Mouse (Mus musculus) adrenal gland, postnatal 36 days (tissue): Measurements from ENCODE around the gene Tradd. TPM values are rescaled to one million over a fixed set of nuclear protein-coding genes. Genes with fewer than 3 reads are reported as not detected.
"Not testable (repeated sequence)": the region's sequence is repeated elsewhere in the genome, so short reads cannot be mapped to it uniquely, and the experiment has no call there.

ENCODE experiments used
- DNase-seq, 2 experiments: peaks; one replicate each; pipeline ENCODE4 v3.0.0; 2021; ENCODE audit warnings: mixed read lengths in 1 of 2
- microRNA-seq: library from miRNA; unstranded; fragments of <30 nt; microRNA quantifications from one replicate; pipeline ENCODE4 v1.2.0, GENCODE M21; 2021
- total RNA-seq, 2 experiments: library from RNA; stranded (reverse); gene quantifications; 2 replicates each; pipeline ENCODE4 v1.2.3; 2021

Gene Tradd
- total RNA-seq, 2 experiments from 2014 or later = 15.3 to 17.9 TPM

DNA sequence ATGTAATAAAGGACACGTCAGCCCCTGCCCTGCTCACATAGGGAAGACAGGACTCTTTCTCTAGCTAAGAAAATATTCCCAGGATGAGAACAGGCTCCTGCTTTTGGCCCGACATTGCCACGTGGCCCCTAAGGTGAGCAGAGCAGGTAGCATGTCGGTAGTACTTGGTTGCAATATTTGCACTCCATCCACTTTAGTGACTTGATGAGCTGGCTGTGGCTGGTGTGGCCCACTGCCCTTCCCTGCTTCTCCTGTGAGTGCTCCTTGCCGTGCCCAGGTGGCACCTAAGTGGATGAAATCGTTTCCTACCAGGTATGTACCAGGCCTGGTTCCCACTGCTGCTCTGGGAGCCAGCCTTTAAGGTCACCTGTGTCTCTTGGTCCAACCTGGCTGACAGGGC is 12.5 kb downstream of the Tradd start:
- no peak for DNase-seq

DNA sequence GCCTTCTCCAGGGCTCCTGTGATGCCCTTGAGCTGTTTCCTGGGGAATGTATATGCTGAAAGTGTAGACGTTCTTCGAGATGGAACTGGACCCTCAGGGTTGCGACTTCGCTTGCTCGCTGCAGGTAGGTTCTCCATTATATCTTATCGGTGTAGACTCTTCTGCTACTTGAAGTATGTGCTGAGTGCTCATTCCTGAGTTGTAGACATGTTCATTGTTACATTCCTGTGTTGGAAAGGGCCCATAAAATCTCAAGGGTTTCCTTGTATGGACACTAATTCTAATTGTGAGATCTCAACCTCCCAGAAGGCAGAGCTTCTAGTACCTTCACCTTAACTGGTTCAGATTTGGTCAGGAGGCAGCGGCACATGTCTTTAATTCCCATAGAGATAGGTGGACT is 23.4 kb downstream of the Tradd start:
- no peak for DNase-seq

DNA sequence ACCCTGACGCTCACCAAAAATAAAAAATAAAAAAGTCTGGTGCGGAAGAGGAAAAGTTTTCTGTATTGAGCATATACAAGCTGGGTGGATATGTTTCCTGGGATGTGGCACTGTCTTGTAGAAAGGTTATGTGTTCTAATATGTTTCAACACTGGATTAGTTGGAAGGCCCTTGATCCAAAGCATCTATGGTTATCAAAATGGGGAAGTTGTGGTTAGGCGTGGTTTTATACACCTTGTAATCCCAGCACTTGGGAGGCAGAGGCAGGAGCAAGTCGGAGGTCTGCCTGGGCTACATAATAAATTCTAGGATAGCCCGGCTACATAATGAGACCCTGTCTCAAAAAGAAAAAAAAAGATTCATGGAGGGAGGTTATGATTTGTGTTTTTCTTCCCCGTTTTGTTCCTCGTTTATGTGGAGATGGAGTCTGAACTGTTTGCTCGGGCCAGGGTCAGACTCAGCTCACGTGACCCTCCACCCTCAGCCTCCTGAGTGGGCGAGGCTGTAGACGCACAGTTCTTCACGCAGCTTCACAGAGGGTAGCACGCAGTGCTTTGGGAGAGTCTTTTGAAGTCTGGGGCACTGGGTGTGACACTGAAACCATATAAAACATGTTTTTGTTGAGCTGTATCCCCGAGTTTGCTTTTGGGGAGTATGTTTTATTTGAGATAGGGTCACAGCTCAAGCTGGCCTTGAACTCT is 26.8 kb downstream of the Tradd start:
- DNase-seq = no peak

DNA sequence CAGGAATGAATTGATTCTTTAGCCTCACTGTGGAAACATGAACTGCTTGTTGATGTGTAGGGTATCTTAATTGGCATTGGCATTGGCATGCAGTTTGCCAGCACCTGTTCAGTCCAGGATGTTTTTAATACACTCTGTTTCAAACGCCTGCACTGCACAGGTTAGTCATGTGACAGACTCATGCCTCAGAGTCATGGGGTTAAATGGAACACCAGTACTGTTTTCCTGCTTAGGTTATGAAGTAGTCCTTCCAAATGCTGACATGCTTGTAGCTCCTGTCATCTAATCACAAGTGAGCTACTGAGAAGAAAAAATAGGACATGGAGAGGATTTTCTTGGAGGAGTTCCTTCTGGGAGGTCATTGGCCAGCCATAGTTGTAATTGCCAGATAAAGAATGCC is 29.2 kb downstream of the Tradd start:
- DNase-seq = no peak

DNA sequence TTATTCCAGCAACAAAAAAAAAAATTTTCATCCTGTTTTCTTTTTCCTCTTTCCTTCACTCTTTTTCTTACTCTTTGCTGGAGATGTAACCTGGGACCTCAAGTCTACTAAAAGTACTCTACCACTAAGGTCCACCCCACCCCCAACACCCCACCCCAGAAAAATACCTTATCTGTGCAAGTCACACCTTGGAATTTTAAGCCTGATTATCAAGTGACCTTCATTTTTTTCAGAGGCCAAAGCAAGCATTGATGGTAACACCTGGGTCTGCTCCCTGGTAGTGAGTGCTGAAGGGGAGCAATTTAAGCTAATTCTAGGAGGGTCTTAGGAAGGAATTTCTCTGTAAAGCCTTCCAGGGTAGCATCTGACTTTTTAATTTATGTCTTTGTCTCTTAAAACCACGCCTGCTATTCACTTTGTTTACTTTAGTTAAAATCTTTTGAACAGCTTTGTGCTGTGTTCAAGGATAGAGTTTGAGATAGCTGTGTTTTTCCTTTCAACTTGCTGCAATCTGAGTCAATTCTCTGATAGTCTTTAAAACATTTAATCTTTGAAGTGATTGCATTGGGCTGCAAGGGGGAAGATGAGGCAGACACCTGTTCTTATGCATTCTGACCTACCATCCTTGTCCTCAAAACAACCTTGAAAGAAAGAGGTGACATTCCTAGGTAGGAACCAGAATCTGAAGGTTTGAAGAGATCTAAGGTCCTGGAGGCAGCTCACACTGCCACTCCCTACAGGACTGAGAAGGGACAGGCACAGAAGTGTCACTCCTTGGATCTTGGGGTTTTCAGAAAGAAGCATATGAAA is 31.1 kb downstream of the Tradd start:
- no peak for DNase-seq

DNA sequence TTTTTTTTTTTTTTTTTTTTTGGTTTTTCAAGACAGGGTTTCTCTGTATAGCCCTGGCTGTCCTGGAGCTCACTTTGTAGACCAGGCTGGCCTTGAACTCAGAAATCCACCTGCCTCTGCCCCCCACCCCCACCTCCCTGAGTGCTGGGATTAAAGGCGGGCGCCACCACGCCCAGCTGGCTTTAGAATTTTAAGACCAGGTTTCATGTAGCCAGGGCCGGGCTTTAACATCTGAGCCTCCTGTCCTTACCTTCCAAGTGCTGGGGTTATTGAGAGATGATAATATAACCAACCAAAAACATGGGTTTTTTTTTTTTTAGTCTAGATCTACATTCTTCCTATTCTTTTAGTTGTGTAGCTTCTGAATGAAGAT is 32.1 kb downstream of the Tradd start:
- DNase-seq = not testable (repeated sequence)

DNA sequence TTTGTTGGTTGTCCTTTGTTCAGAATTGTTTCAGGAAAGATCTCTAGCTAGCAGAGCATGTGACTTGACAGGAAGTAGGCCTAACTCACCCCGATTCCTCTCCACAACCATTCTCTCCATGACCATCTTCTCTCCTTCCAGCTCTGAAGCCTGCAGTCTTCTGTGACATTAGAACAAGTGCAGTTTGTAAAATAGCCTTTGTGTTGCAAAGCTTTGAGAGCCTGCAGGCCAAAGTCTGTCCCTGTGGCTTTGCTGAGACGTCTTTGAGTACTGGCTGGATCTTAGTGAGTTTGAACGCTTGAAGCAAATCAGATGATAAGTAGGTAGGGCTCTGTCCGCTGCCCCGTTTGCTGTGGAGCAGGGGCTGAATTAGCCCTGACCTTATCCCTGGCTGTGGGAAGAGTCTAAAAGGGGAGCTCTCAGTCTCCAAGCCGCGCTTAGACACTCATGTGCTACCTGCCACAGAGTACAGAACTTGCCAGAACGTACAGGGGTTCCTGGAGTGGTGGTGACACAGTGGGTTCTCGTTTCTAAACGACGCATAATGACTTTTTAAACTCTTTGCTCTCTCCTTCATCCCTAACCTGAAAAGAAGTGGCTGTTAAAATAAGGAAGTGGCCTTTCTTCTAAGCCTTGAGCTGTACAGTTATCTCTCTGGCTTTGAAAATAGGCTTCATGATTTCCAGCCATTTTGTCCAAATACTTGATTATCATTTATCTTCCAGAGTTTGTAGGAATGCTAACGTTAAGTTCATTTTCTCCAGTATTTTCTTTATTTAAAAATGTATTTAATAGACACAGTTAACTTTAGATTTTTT is 32.7 kb downstream of the Tradd start:
- DNase-seq = no peak

DNA sequence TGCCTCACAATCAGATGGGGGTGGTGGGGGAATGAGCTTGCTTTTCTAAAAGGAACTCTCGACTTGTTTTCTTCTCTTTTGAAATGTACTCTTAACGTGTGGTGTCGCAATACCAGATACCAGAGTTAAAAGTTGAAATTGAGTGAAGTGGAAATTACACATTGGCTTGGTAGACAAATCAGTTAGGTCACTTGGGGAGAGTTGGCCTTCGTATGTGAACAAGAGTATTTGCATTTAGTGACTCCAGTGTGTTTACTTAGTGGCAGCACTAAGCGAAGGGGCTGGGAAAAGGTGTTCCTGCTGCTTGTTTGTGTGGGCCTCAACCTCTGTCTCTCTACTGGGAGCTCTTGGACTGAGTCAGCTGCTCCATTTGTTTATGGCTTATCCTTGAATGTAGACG is 38.5 kb downstream of the Tradd start:
- DNase-seq = no peak

DNA sequence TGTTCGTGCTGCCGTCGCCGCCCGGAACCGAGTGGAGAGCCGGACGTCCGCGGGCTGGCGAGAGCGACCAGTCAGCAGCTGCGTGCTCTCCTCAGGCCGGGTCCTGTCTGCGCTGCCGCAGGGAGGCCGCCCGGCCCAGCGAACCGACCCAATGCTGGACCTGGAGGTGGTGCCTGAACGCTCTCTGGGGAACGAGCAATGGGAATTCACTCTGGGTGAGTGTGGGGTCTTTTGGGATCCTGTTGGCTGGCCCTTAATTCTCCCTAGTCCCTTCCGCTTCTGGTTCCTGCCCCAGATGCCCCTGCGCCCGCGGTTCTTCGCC is 39.2 kb downstream of the Tradd start:
- DNase-seq = no peak

DNA sequence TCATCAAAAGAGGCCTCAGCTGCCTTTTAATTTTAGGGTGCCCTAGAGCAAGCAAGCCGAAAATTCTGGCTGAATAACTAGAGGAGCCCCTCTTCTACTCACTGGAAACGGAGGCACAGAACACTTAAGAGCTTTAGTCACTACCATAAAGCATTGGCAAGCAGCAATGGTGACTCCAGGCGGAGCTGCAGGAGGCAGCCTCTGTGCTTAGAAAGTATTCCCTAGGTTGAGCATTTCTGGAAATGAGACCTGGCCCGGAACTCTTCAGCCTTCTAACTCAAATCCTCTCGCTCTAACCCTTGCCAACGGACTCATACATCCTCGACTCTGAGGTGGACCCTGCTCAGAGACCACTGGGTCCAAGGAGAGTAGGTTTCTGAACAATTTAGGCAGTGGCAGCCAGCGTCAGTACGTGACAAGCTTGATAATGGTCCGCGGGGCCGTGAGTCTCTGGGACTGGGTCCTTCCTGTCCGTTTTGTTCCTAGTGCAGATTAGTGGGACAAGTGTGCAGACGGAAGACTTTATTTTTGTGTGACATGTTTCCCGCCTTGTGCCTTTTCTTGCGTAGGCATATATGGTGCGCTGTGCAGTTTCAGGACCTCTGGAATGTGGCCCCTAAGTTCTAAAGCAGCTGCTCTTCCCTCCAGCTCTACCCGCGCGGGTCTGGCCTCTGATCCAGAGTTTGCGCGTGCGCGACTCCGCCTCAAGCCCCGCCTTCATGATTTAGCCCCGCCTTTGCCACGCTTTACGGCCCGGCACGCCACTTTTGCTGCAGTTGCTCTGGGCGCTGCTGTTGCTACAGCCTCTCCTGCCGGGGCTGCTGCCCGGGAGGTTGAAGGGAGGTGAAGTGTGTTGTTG is 39.8 kb downstream of the Tradd start, which contains the start of gene D230025D16Rik:
D230025D16Rik (plus strand) TSS at position 733 of the 859 bp plus-strand sequence.
- DNase-seq = peak; percentile 96 to 97

DNA sequence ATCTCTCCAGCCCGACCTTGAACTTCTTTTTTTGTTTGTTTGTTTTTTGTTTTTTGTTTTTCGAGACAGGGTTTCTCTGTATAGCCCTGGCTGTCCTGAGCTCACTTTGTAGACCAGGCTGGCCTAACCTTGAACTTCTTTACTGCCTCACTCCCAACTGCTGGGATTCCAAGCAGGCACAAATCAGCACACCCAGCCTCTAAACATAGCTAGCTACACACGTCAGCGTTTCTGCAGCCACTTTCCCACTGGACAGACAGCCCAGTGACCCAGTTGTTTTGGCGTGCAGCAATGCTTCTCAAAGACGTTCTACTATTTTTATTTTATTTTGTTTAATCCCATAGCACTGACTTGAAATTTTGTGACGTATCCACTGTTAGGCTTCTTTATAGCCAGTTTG is 40.6 kb downstream of the Tradd start:
- DNase-seq = peak in 1 of 2 experiments; percentile 37

DNA sequence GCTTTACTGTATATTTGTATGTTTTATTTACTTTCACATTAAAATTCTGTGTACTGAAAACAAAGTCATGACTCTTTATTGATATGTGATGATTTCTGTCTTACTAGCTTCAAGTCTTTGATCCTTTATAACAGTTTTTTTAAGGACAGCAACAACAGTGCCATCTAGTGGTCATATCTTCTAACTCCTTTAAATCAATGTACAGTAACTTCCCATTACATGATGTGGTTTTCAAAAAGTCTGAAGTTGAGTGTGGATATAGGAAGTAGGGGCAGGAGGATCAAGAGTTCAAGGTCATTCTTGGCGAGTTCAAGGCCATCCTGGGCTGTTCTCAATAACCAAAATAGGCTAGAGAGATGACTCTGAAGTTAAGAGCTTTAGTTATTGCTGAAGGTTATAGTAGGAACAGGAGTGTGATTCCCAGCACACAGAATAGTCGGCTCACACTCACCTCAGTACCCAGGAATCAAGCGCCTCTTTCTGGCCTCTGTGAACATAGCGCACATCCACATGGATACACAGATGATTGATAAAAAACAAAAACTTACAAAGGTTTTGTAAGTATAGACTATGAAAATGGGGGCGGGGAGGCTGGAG is 46.4 kb downstream of the Tradd start:
- DNase-seq = no peak

DNA sequence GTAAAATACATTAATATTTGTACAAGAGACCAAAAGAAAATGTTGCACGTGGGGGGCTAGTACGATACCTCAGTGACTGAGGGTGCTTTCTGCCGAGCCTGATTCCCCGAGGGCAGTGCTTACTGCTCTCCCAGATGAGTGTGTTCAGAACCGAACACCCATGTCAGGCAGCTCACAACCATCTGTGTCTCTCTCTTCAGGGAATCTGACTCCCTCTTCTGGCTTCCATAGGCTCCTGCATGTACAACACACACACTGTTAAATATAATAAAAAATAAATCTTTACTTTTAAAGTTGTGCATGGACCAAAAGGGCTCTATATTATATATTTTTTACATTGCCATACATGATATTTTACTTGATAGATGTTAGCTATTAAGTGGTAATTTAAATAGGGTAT is 50.3 kb downstream of the Tradd start:
- DNase-seq = no peak

DNA sequence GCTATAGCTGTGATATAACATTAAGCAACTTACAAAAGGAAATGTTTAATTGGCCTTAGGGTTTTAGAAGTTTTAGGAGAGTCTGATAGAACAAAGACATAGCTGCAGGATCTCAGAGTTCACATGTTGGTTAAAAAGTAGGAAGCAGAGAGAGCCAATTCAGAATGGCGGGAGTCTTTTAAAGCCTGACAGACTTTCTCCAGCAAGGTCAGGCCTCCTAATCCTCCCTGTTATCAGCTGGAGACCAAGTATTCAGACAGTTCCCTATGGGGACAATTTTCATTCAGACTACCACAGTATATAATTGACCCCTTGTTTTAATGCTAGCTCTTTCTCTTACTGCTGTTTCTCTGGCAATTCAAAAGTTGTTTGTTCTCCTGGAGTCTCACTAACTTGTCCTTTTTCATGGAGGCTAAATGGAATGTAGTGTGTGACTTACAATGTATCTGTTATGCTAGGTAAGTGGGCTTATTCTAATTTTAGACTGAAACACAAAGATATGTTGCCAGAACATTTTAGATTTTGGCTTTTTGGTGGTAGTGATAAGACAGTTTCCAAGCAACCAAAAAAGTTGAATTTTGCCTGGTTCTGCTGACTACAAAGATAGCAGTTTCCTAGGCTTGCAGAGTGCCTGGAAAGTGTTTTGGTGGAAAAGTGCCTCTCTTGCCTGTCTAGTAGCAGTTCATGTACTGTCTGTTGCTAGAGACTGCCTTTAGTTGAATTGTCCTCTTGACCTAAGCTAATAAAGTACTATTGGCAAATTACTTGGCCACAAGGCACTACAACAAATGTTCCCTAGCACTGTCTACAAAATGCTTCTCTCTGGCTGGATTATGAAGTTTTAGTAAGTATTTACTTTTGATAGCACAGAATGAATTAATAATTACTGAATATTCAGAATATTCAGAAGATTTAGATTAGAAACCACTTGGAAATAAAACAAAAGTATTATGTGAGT is 55.0 kb downstream of the Tradd start:
- no peak for DNase-seq

Small RNAs within 50 kb of the gene (microRNA-seq; reads per million reads assigned to microRNA genes)
- gene Gm27320 (not detected), gene Mir328 (2,689 reads per million, percentile 89 among the genes with 10 or more reads in this experiment)

Other genes with a start within 250 kb of the Tradd start
- 1 to 10 TPM in 1 of 2 experiments, under 1 TPM in 1; 0.30 to 1.6 TPM for gene Ces3a, start 216.0 kb downstream of the Tradd start, total RNA-seq
- gene Ces3b, start 180.9 kb downstream of the Tradd start, total RNA-seq = under 1 TPM in 1 of 2 experiments, not detected in 1; 0.73 TPM
- gene Ces4a, start 132.8 kb downstream of the Tradd start, total RNA-seq = not detected
- gene Cbfb, start 93.9 kb downstream of the Tradd start, total RNA-seq = 100 to 1,000 TPM in 1 of 2 experiments, 10 to 100 TPM in 1; 74.1 to 104 TPM
- gene D230025D16Rik, start 39.5 kb downstream of the Tradd start, total RNA-seq = 10 to 100 TPM; 23.7 to 27.2 TPM
- 1 to 10 TPM; 2.7 to 3.0 TPM for gene B3gnt9, start 9.5 kb downstream of the Tradd start, total RNA-seq
- gene Fbxl8, start within 50 bp of the Tradd start, total RNA-seq = 1 to 10 TPM; 3.3 to 3.6 TPM
- gene Hsf4, start 5.2 kb upstream of the Tradd start, total RNA-seq = 1 to 10 TPM; 1.3 to 1.6 TPM
- gene Nol3, start 11.5 kb upstream of the Tradd start, total RNA-seq = 1 to 10 TPM; 5.5 TPM
- gene 4931428F04Rik, start 25.3 kb upstream of the Tradd start, total RNA-seq = 1 to 10 TPM; 2.4 to 2.8 TPM
- gene Exoc3l, start 31.5 kb upstream of the Tradd start, total RNA-seq = 10 to 100 TPM; 19.8 to 22.0 TPM
- 10 to 100 TPM; 36.6 to 49.5 TPM for gene E2f4, start 33.1 kb upstream of the Tradd start, total RNA-seq
- 1 to 10 TPM; 3.7 to 7.8 TPM for gene Elmo3, start 41.0 kb upstream of the Tradd start, total RNA-seq
- 1 to 10 TPM; 3.4 to 6.1 TPM for gene Lrrc29, start 61.7 kb upstream of the Tradd start, total RNA-seq
- 10 to 100 TPM; 61.5 to 67.0 TPM for gene Tmem208, start 61.7 kb upstream of the Tradd start, total RNA-seq
- gene Fhod1, start 83.3 kb upstream of the Tradd start, total RNA-seq = 10 to 100 TPM; 11.9 to 14.4 TPM
- under 1 TPM; 0.76 to 0.99 TPM for gene Slc9a5, start 84.2 kb upstream of the Tradd start, total RNA-seq
- 1 to 10 TPM in 1 of 2 experiments, under 1 TPM in 1; 0.23 to 1.4 TPM for gene Plekhg4, start 108.7 kb upstream of the Tradd start, total RNA-seq
- gene Kctd19, start 148.9 kb upstream of the Tradd start, total RNA-seq = not detected
- gene Lrrc36, start 149.0 kb upstream of the Tradd start, total RNA-seq = 1 to 10 TPM; 2.4 to 2.8 TPM
- 10 to 100 TPM; 23.6 to 36.2 TPM for gene Tppp3, start 206.9 kb upstream of the Tradd start, total RNA-seq
- gene Zdhhc1, start 232.3 kb upstream of the Tradd start, total RNA-seq = 10 to 100 TPM; 16.0 to 17.7 TPM